Mouse (Mus musculus) neutrophil, adult 65 days (primary cell): ENCODE data around the gene Olfr133. TPM values are rescaled to one million over a fixed set of nuclear protein-coding genes. Genes with fewer than 3 reads are reported as not detected.

Experiments
- total RNA-seq: library from RNA; stranded (reverse); gene quantifications from 2 replicates; pipeline ENCODE4 v1.2.4, GENCODE M21; 2023

The Olfr133 gene
- total RNA-seq = not detected in 2 replicates

DNA sequence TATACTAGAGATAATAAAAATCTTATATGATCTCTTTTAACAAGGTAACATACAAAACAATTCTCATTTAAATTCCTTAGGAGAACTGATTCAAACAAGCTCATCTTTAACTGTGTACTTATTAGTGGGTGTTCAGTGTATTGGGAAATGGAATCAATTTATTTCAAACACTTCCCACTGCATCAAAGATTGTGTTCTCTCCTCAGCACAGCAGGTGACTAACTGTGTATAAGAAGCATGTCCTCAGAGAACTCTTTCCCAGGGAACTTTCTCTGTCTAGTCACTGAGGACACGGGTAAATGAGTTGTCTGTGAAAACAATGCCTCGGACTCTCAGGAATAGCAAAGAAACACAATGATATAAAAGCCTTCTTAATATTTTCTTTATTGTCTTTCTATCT, at the start of gene Olfr133:
Gene Olfr133, plus strand, starts transcription at position 301 of the 400 bp plus-strand sequence.

DNA sequence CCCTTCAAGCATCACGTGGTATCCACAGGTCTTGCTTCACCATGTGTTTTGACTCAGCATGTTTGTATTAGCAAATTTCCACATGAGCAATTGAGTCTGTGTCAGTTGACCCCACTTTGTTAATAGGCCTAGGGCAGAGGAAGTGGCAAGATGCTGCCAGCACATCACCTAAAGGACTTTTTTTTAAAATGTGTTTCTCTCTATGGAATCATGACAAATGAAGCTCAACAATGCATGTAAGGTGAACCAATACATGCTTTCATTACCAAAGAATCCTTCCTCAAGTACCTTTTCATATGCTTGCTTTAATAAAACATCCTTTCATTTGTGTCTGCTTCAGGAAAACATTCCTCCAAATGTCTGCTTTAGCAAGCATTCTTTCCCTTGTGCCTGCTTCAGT, 10.7 kb upstream of the Olfr133 start, which contains the start of gene Olfr132:
Gene Olfr132, minus strand, starts transcription at position 101 of the 400 bp plus-strand sequence.

DNA sequence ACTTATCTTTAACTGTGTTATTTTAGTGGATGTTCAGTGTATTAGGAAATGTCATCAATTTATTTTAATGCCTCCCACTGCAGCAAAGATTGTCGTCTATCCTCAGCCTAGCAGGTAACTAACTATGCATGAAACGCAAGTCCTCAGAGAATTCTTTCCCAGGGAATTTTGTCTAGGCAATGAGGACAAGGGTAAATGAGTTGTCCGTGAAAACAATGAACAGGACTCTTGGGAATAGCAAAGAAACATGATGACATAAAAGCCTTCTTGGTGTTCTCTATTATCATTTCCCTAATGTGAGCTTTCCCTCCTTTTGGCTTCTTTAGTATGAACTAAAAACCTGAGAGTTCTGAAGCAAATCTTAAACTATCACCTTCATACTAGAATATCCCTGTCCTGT, 26.0 kb downstream of the Olfr133 start, which contains the start of gene Olfr134:
Gene Olfr134, plus strand, starts transcription at position 301 of the 400 bp plus-strand sequence.

Other genes starting within 250 kb of the Olfr133 start
- not detected in 2 replicates for gene Olfr127, start 244.8 kb upstream of the Olfr133 start, total RNA-seq
- gene Olfr128, start 224.7 kb upstream of the Olfr133 start, total RNA-seq = not detected in 2 replicates
- gene Olfr761, start 192.2 kb upstream of the Olfr133 start, total RNA-seq = not detected in 2 replicates
- not detected in 2 replicates for gene Olfr129, start 85.2 kb upstream of the Olfr133 start, total RNA-seq
- gene Olfr130, start 81.4 kb upstream of the Olfr133 start, total RNA-seq = not detected in 2 replicates
- not detected in 2 replicates for gene Olfr131, start 56.6 kb upstream of the Olfr133 start, total RNA-seq
- gene Olfr132, start 10.8 kb upstream of the Olfr133 start, total RNA-seq = not detected in 2 replicates
- gene Olfr134, start 26.1 kb downstream of the Olfr133 start, total RNA-seq = not detected in 2 replicates
- not detected in 2 replicates for gene Olfr135, start 59.1 kb downstream of the Olfr133 start, total RNA-seq
- gene Olfr138, start 115.8 kb downstream of the Olfr133 start, total RNA-seq = not detected in 2 replicates
- not detected in 2 replicates for gene Olfr137, start 162.3 kb downstream of the Olfr133 start, total RNA-seq
- not detected in 2 replicates for gene Olfr136, start 184.6 kb downstream of the Olfr133 start, total RNA-seq